Mouse (Mus musculus) liver, embryonic 16.5 days (tissue): ENCODE results near the gene Tmem38b. TPM values are rescaled to one million over a fixed set of nuclear protein-coding genes. Genes with fewer than 3 reads are reported as not detected.

Experiments
- ATAC-seq: fragments of 200-750 bp; cut with Nextera tagmentation; 2 replicates; pipeline ENCODE4 v1.8.0; 2017; ENCODE audit warnings: low read depth, mild to moderate bottlenecking, moderate number of reproducible peaks, moderate library complexity
- H3K27ac ChIP-seq: fragments of 300-500 bp; sonication (generic); 2 replicates; pipeline ENCODE4 v1.5.1; 2014; ENCODE audit warnings: mild to moderate bottlenecking, low read length
- H3K27me3 ChIP-seq: fragments of 300-500 bp; sonication (generic); 2 replicates; pipeline ENCODE4 v1.6.1; 2014; ENCODE audit warnings: low read depth, low read length, mixed read lengths; ENCODE audit not compliant: control insufficient read depth, insufficient read depth
- H3K36me3 ChIP-seq: fragments of 300-500 bp; sonication (generic); 2 replicates; pipeline ENCODE4 v1.6.1; 2014; ENCODE audit warnings: mild to moderate bottlenecking; ENCODE audit not compliant: control insufficient read depth, insufficient read depth
- H3K4me1 ChIP-seq: fragments of 300-500 bp; sonication (generic); 2 replicates; pipeline ENCODE4 v1.6.1; 2014; ENCODE audit warnings: low read depth, low read length, mixed read lengths; ENCODE audit not compliant: control insufficient read depth
- H3K4me2 ChIP-seq: fragments of 300-500 bp; sonication (generic); 2 replicates; pipeline ENCODE4 v1.6.1; 2014; ENCODE audit warnings: low read depth, low read length, mixed read lengths
- H3K4me3 ChIP-seq: fragments of 300-500 bp; sonication (generic); 2 replicates; pipeline ENCODE4 v1.5.1; 2014; ENCODE audit warnings: low read depth, mild to moderate bottlenecking, low read length
- H3K9ac ChIP-seq: fragments of 300-500 bp; sonication (generic); 2 replicates; pipeline ENCODE4 v1.6.1; 2014; ENCODE audit warnings: low read depth, low read length
- H3K9me3 ChIP-seq: fragments of 300-500 bp; sonication (generic); replicated peaks from 2 replicates; pipeline ENCODE4 v1.6.1; 2016; ENCODE audit warnings: low read length; ENCODE audit not compliant: control insufficient read depth
- WGBS: fragments of 180-500 bp; shearing (Covaris S2); extraction: QIAGEN DNeasy Blood & Tissue Kit; methylation state at CpG from one replicate; pipeline ENCODE4 v1.1.7; 2014; ENCODE audit not compliant: insufficient replicate concordance; 5-methylcytosine and 5-hydroxymethylcytosine counted together
- polyA plus RNA-seq: library from polyadenylated mRNA; unstranded; fragments of >200 nt; fragmentation: Nextera tagmentation; extraction: Ambion mirVana; gene quantifications from 2 replicates; pipeline ENCODE4 v1.2.1, GENCODE M21; 2015

The Tmem38b gene
- polyA plus RNA-seq, 1 experiment from 2014 or later: 7.0 TPM

GRCm38 (mm10) chr4:53862101-53862500, 36.3 kb downstream of the Tmem38b start:
- Histone ChIP-seq H3K9ac (no peak overlapping the region), H3K4me1 (no peaks in the 10 kb centered on the region), H3K27ac (no peak overlapping the region), H3K9me3 (no peaks in the 10 kb centered on the region), H3K27me3 (no peaks in the 10 kb centered on the region), H3K36me3 (no peaks in the 10 kb centered on the region), H3K4me2 (no peak overlapping the region), H3K4me3 (no peak overlapping the region)
- ATAC-seq: no peak
- WGBS: 67% methylated on average over 6 of the region's 6 CpGs

DNA sequence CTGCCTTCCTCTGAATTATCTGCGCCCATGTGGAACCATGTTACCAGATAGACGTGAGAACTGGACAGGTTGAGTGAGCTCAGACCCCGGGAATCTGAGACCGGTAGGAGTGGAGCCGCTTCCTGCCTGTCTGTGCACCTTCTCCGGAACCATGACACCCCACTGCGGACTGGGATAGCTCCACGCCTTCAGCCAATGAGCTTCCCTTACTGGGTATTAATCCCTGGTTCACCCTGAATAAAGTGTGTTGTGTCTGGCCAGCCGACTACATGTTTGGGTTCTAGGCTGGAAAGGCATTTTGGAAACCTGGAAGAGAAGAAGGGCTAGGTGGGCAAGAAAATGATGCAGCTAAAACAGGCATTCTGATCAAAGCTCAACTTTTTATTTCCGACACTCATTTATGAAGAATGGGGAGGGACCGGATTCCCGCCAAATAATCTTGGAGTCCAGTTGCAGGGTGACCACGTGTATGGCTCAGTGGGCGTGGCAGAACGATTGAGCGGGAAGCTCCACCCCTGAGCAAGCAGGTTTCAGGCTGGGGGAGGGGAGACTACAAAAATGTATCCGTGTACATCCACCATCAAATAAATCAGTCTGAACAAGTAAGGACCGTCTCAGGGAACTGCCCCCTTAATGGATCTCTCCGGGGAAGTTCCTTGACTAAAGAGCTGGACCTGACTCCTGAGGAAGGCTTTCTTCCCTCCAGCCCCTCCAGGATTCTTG, 38.4 kb downstream of the Tmem38b start:
- no peak overlapping the region for H3K4me2 ChIP-seq
- no peak for ATAC-seq
- no peak overlapping the region for H3K9ac ChIP-seq
- H3K9me3 ChIP-seq: no peaks in the 10 kb centered on the region
- WGBS: 71% methylated on average over 19 of the region's 19 CpGs
- no peaks in the 10 kb centered on the region for H3K4me1 ChIP-seq
- H3K4me3 ChIP-seq: no peak overlapping the region
- H3K36me3 ChIP-seq: no peaks in the 10 kb centered on the region
- H3K27me3 ChIP-seq: no peaks in the 10 kb centered on the region
- no peak overlapping the region for H3K27ac ChIP-seq

GRCm38 (mm10) chr4:53866459-53866858, 40.6 kb downstream of the Tmem38b start:
- H3K9me3 ChIP-seq: no peaks in the 10 kb centered on the region
- no peaks in the 10 kb centered on the region for H3K27me3 ChIP-seq
- H3K27ac ChIP-seq: no peak overlapping the region
- no peaks in the 10 kb centered on the region for H3K4me1 ChIP-seq
- H3K9ac ChIP-seq: no peak overlapping the region
- ATAC-seq: no peak
- no peaks in the 10 kb centered on the region for H3K36me3 ChIP-seq
- no peak overlapping the region for H3K4me3 ChIP-seq
- H3K4me2 ChIP-seq: no peak overlapping the region

- Histone ChIP-seq H3K36me3 (no peaks in the 10 kb centered on the region), H3K4me3 (no peak overlapping the region), H3K4me1 (no peaks in the 10 kb centered on the region), H3K27ac (no peak overlapping the region), H3K4me2 (no peak overlapping the region), H3K9me3 (no peaks in the 10 kb centered on the region), H3K9ac (no peak overlapping the region), H3K27me3 (no peaks in the 10 kb centered on the region)
- ATAC-seq: no peak
- 60% methylated on average over 24 of the region's 24 CpGs for WGBS
These were observed 52.9 kb downstream of the Tmem38b start for GRCm38 (mm10) chr4:53878542-53879417.

DNA sequence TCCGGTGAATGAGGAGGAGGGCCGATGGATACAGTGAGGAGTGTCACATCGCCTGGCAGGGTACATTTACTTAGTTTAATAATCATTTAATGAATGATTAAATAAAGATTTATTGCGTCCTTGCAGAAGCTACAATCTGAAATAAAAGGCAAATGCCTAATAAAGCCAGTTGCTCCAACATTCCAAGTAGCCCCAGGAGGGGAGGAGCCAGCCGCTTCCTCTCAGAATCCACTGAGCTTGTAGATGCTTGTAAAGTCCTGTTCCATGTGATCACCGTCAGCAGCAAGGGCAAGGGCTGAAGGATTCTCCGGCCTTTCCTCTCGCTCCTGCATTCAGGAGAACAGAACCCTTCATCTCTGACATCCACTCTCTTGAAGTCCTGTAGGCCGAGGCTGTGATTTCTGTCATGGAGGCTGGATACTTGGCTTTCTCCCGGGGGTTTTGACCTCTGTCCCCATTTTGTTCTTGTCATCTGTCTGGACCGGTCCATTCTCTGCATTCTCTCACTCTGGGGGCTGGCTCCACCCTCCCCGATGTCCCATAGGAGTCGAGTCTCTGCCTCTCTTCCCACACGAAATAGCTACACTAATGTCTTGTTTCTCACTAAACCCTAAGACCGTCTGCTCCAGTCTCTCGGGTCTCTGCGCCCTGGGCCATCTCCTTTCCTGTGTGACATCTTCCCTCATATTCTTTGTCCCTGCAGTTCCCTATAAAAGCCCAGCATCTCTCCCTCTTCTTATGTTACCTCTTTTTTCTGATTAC, 57.3 kb downstream of the Tmem38b start:
- no peak for ATAC-seq
- WGBS: 62% methylated on average over 17 of the region's 17 CpGs
- no peaks in the 10 kb centered on the region for H3K9me3 ChIP-seq
- H3K36me3 ChIP-seq: no peaks in the 10 kb centered on the region
- H3K4me1 ChIP-seq: no peaks in the 10 kb centered on the region
- no peak overlapping the region for H3K9ac ChIP-seq
- no peak overlapping the region for H3K4me2 ChIP-seq
- H3K27ac ChIP-seq: no peak overlapping the region
- H3K4me3 ChIP-seq: no peak overlapping the region
- H3K27me3 ChIP-seq: no peaks in the 10 kb centered on the region

- no peaks in the 10 kb centered on the region for H3K36me3 ChIP-seq
- H3K4me1 ChIP-seq: no peaks in the 10 kb centered on the region
- no peaks in the 10 kb centered on the region for H3K9me3 ChIP-seq
- H3K27me3 ChIP-seq: no peaks in the 10 kb centered on the region
- H3K9ac ChIP-seq: no peak overlapping the region
- ATAC-seq: no peak
- no peak overlapping the region for H3K27ac ChIP-seq
- WGBS: 55% methylated on average over 14 of the region's 14 CpGs
- no peak overlapping the region for H3K4me2 ChIP-seq
- no peak overlapping the region for H3K4me3 ChIP-seq
These were observed 58.8 kb downstream of the Tmem38b start for GRCm38 (mm10) chr4:53884351-53885245.

DNA sequence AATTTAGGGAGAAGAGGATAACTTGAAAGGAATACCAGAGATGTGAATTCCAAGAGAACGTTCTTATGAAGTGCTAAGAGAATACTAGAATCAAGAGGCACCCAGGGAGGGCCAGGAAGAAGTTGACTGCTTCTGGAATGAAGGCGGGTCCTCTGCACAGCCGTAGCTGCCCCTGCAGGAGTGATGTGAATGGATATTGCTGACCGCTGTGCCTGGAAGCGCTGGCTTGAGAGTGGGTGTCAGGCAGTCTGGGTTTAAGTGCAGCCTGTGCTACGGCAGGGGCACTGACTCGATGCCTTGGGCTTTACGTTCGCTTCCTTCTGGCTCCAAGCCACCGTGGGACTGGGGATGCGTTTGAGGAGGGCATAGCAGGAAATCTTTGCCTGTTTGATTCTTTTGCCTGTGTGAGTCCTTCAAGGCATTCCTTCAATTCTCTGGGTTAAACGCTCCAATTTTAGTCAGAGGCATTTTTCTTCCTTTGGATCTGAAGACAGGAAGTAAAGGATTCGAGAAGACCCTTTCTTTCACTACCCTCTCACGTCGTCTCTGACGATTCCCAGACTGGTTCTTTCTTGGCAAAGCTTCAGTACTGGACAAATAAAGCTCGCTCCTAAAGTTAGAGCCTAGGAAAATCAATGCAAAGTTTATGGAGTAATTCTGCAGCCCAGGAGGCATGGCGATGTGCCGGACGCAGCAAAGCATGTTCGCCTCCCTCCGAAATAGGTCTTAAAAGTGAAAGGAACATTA, 60.7 kb downstream of the Tmem38b start:
- Histone ChIP-seq H3K4me1 (no peaks in the 10 kb centered on the region), H3K9ac (no peak overlapping the region), H3K4me2 (no peak overlapping the region), H3K27ac (no peak overlapping the region), H3K36me3 (no peaks in the 10 kb centered on the region), H3K4me3 (no peak overlapping the region), H3K9me3 (no peaks in the 10 kb centered on the region), H3K27me3 (no peaks in the 10 kb centered on the region)
- 53% methylated on average over 22 of the region's 22 CpGs for WGBS
- no peak for ATAC-seq

DNA sequence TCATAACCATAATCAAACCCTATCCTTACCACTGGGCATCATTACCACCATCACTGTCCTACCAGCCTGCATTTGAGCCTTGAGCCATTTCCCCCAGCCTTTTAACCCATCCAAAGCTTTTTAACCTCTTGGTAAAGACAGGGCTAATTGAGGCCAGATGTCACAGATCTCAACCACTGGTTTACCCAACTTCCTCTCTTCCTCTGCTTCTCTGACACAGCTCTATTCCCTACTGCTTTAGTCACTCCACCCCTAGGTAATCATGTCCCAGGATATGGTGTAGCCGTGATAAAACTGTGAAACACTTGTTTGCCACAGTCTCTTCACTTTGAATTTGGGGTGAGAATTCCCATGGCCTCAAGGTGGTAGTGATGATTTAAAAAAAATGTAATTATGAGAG, 69.5 kb downstream of the Tmem38b start:
- Histone ChIP-seq H3K4me1 (no peaks in the 10 kb centered on the region), H3K4me3 (no peak overlapping the region), H3K9ac (no peak overlapping the region), H3K9me3 (no peaks in the 10 kb centered on the region), H3K36me3 (no peaks in the 10 kb centered on the region), H3K27ac (no peak overlapping the region), H3K27me3 (no peaks in the 10 kb centered on the region), H3K4me2 (no peak overlapping the region)
- WGBS: 23% methylated on average over 1 of the region's 1 CpGs
- no peak for ATAC-seq
